Mouse (Mus musculus) cerebellum, postnatal 36 days (tissue): ENCODE results near the gene Apof.
A peak's percentile ranks its signal among the peaks of the same experiment; 100 is the strongest.

Experiments used
- DNase-seq, 2 experiments: peaks; one replicate each; pipeline ENCODE4 v3.0.0; 2021 to 2022; ENCODE audit warnings: mixed read lengths in 2 of 2

The Apof gene

GRCm38 (mm10) chr10:128268371-128268770 is at the start of gene Apof:
Gene Apof (plus strand): TSS chr10:128268671.
- no peak for DNase-seq

GRCm38 (mm10) chr10:128221533-128222286 is 46.8 kb upstream of the Apof start:
- DNase-seq: no peak

- DNase-seq: no peak
Observed at GRCm38 (mm10) chr10:128225064-128225463, 43.4 kb upstream of the Apof start.

- no peak for DNase-seq
Observed at GRCm38 (mm10) chr10:128225538-128225937, 42.9 kb upstream of the Apof start, which contains the start of gene Mip. Gene Mip (plus strand): TSS chr10:128225838.

GRCm38 (mm10) chr10:128227592-128227991 is 40.9 kb upstream of the Apof start:
- no peak for DNase-seq

GRCm38 (mm10) chr10:128228009-128228408 is 40.5 kb upstream of the Apof start:
- DNase-seq: no peak

- no peak for DNase-seq
Observed at GRCm38 (mm10) chr10:128230582-128230981, 37.9 kb upstream of the Apof start.

GRCm38 (mm10) chr10:128231146-128231545 is 37.3 kb upstream of the Apof start:
- no peak for DNase-seq

- DNase-seq: peak; percentile 88 to 90
Observed at GRCm38 (mm10) chr10:128231697-128232419, 36.6 kb upstream of the Apof start, which contains the start of gene Timeless. Gene Timeless (plus strand): TSS chr10:128232065.

GRCm38 (mm10) chr10:128232420-128232985 is 36.0 kb upstream of the Apof start:
- peak; percentile 51 to 68 for DNase-seq

GRCm38 (mm10) chr10:128236321-128236720 is 32.1 kb upstream of the Apof start:
- DNase-seq: no peak

GRCm38 (mm10) chr10:128237807-128238480 is 30.5 kb upstream of the Apof start:
- DNase-seq: peak; percentile 19 to 20

- no peak for DNase-seq
Observed at GRCm38 (mm10) chr10:128239140-128239539, 29.3 kb upstream of the Apof start.

- DNase-seq: no peak
Observed at GRCm38 (mm10) chr10:128240131-128240530, 28.3 kb upstream of the Apof start.

GRCm38 (mm10) chr10:128243252-128243651 is 25.2 kb upstream of the Apof start:
- DNase-seq: no peak

GRCm38 (mm10) chr10:128244121-128244520 is 24.4 kb upstream of the Apof start:
- no peak for DNase-seq

GRCm38 (mm10) chr10:128247020-128247732 is 21.3 kb upstream of the Apof start:
- DNase-seq: no peak

- no peak for DNase-seq
Observed at GRCm38 (mm10) chr10:128250565-128250964, 17.9 kb upstream of the Apof start.

GRCm38 (mm10) chr10:128253677-128254255 is 14.7 kb upstream of the Apof start, which contains the start of gene Apon:
Gene Apon (plus strand): TSS chr10:128254096.
- no peak for DNase-seq

- DNase-seq: no peak
Observed at GRCm38 (mm10) chr10:128255925-128256324, 12.5 kb upstream of the Apof start.

- no peak for DNase-seq
Observed at GRCm38 (mm10) chr10:128256328-128256727, 12.1 kb upstream of the Apof start.

- no peak for DNase-seq
Observed at GRCm38 (mm10) chr10:128258953-128259352, 9.5 kb upstream of the Apof start.
